Mouse (Mus musculus): ENCODE data around the gene Ces3b. TPM values are rescaled to one million over a fixed set of nuclear protein-coding genes. Genes with fewer than 3 reads are reported as not detected.
"Not testable (repeated sequence)": the region's sequence is repeated elsewhere in the genome, so short reads cannot be mapped to it uniquely, and the experiment has no call there.

The Ces3b gene
- polyA plus RNA-seq, 1 experiment, result not detected

GRCm38 (mm10) chr8:105077071-105077470, 6.5 kb upstream of the Ces3b start:
- Histone ChIP-seq H3K9me3 (no peaks in the 10 kb centered on the region), H3K27me3 (replicated peaks) (peaks cover 12% of the 10 kb centered on the region), H3K4me1 (no peaks in the 10 kb centered on the region), H3K4me3 (replicated peaks) (no peak overlapping the region), H3K36me3 (replicated peaks; ENCODE audit: low read length) (no peaks in the 10 kb centered on the region)
- no peak for TF ChIP-seq GATA1 (IDR thresholded peaks at IDR 0.05; ENCODE audit: borderline replicate concordance, low read length)
- no peak for TF ChIP-seq FLI1 (IDR thresholded peaks at IDR 0.05; ENCODE audit: low read length)

GRCm38 (mm10) chr8:105078591-105078990, 5.0 kb upstream of the Ces3b start:
- Histone ChIP-seq H3K4me3 (replicated peaks) (no peak overlapping the region), H3K4me1 (no peaks in the 10 kb centered on the region), H3K9me3 (no peaks in the 10 kb centered on the region), H3K27me3 (replicated peaks) (peaks cover 9% of the 10 kb centered on the region), H3K36me3 (replicated peaks; ENCODE audit: low read length) (no peaks in the 10 kb centered on the region)
- no peak for TF ChIP-seq GATA1 (IDR thresholded peaks at IDR 0.05; ENCODE audit: borderline replicate concordance, low read length)
- TF ChIP-seq FLI1 (IDR thresholded peaks at IDR 0.05; ENCODE audit: low read length), result no peak

GRCm38 (mm10) chr8:105080814-105081336, 2.7 kb upstream of the Ces3b start:
- Histone ChIP-seq H3K36me3 (replicated peaks; ENCODE audit: low read length) (no peaks in the 10 kb centered on the region), H3K27me3 (replicated peaks) (peaks cover 9% of the 10 kb centered on the region), H3K4me3 (replicated peaks) (no peak overlapping the region), H3K4me1 (no peaks in the 10 kb centered on the region), H3K9me3 (no peaks in the 10 kb centered on the region)
- TF ChIP-seq FLI1 (IDR thresholded peaks at IDR 0.05; ENCODE audit: low read length) (no peak), GATA1 (IDR thresholded peaks at IDR 0.05; ENCODE audit: borderline replicate concordance, low read length) (no peak)

- peaks cover 19% of the 10 kb centered on the region for H3K27me3 ChIP-seq (replicated peaks)
- not testable (repeated sequence) for H3K4me1 ChIP-seq; H3K36me3 ChIP-seq (replicated peaks; ENCODE audit: low read length); H3K4me3 ChIP-seq (replicated peaks); H3K9me3 ChIP-seq
These were observed 4.6 kb downstream of the Ces3b start for GRCm38 (mm10) chr8:105088166-105088565.

- H3K4me3 ChIP-seq (replicated peaks), result no peak overlapping the region
- no peaks in the 10 kb centered on the region for H3K36me3 ChIP-seq (replicated peaks; ENCODE audit: low read length)
- no peaks in the 10 kb centered on the region for H3K4me1 ChIP-seq
- TF ChIP-seq FLI1 (IDR thresholded peaks at IDR 0.05; ENCODE audit: low read length) (no peak), GATA1 (IDR thresholded peaks at IDR 0.05; ENCODE audit: borderline replicate concordance, low read length) (no peak)
- no peaks in the 10 kb centered on the region for H3K9me3 ChIP-seq
- H3K27me3 ChIP-seq (replicated peaks), result peaks cover 19% of the 10 kb centered on the region
These were observed 5.0 kb downstream of the Ces3b start for GRCm38 (mm10) chr8:105088581-105088980.

- Histone ChIP-seq H3K9me3 (no peaks in the 10 kb centered on the region), H3K4me1 (peaks cover 11% of the 10 kb centered on the region; the same call in 1 of the 2 replicates), H3K27me3 (replicated peaks) (peaks cover 12% of the 10 kb centered on the region), H3K36me3 (replicated peaks; ENCODE audit: low read length) (no peaks in the 10 kb centered on the region), H3K4me3 (replicated peaks) (no peak overlapping the region)
- no peak for TF ChIP-seq GATA1 (IDR thresholded peaks at IDR 0.05; ENCODE audit: borderline replicate concordance, low read length)
- TF ChIP-seq FLI1 (IDR thresholded peaks at IDR 0.05; ENCODE audit: low read length), result no peak
These were observed 10.4 kb downstream of the Ces3b start for GRCm38 (mm10) chr8:105093992-105094391.

GRCm38 (mm10) chr8:105102101-105102785, 18.7 kb downstream of the Ces3b start:
- not testable (repeated sequence) for H3K27me3 ChIP-seq (replicated peaks); H3K36me3 ChIP-seq (replicated peaks; ENCODE audit: low read length); H3K9me3 ChIP-seq

GRCm38 (mm10) chr8:105103701-105104100, 20.1 kb downstream of the Ces3b start:
- not testable (repeated sequence) for H3K27me3 ChIP-seq (replicated peaks); H3K4me1 ChIP-seq; H3K36me3 ChIP-seq (replicated peaks; ENCODE audit: low read length); H3K4me3 ChIP-seq (replicated peaks); H3K9me3 ChIP-seq

More at GRCm38 (mm10) chr8:105102101-105102785, 18.7 kb downstream of the Ces3b start:
- not testable (repeated sequence) for H3K4me1 ChIP-seq; H3K4me3 ChIP-seq (replicated peaks)

GRCm38 (mm10) chr8:105104220-105104619, 20.7 kb downstream of the Ces3b start:
- no peaks in the 10 kb centered on the region for H3K9me3 ChIP-seq
- no peak overlapping the region for H3K4me3 ChIP-seq (replicated peaks)
- H3K36me3 ChIP-seq (replicated peaks; ENCODE audit: low read length), result no peaks in the 10 kb centered on the region
- H3K27me3 ChIP-seq (replicated peaks), result peaks cover 2% of the 10 kb centered on the region
- H3K4me1 ChIP-seq, result no peaks in the 10 kb centered on the region
- TF ChIP-seq GATA1 (IDR thresholded peaks at IDR 0.05; ENCODE audit: borderline replicate concordance, low read length) (no peak), FLI1 (IDR thresholded peaks at IDR 0.05; ENCODE audit: low read length) (no peak)

GRCm38 (mm10) chr8:105129864-105130263, 46.3 kb downstream of the Ces3b start:
- H3K4me1 ChIP-seq, result peaks cover 12% of the 10 kb centered on the region
- TF ChIP-seq GATA1 (IDR thresholded peaks at IDR 0.05; ENCODE audit: borderline replicate concordance, low read length) (no peak), FLI1 (IDR thresholded peaks at IDR 0.05; ENCODE audit: low read length) (no peak)
- H3K4me3 ChIP-seq (replicated peaks), result no peak overlapping the region
- no peaks in the 10 kb centered on the region for H3K36me3 ChIP-seq (replicated peaks; ENCODE audit: low read length)
- peaks cover 28% of the 10 kb centered on the region for H3K27me3 ChIP-seq (replicated peaks)
- H3K9me3 ChIP-seq, result no peaks in the 10 kb centered on the region

GRCm38 (mm10) chr8:105131509-105131908, 48.0 kb downstream of the Ces3b start, which contains the start of gene Ces4a:
TSS of gene Ces4a (plus strand) at chr8:105131800.
- no peaks in the 10 kb centered on the region for H3K36me3 ChIP-seq (replicated peaks; ENCODE audit: low read length)
- no peak within 1 kb of the TSS for H3K4me3 ChIP-seq (replicated peaks)
- no peaks in the 10 kb centered on the region for H3K9me3 ChIP-seq
- no peak for TF ChIP-seq GATA1 (IDR thresholded peaks at IDR 0.05; ENCODE audit: borderline replicate concordance, low read length)
- no peak for TF ChIP-seq FLI1 (IDR thresholded peaks at IDR 0.05; ENCODE audit: low read length)
- H3K4me1 ChIP-seq, result peaks cover 7% of the 10 kb centered on the region
- H3K27me3 ChIP-seq (replicated peaks), result peaks cover 32% of the 10 kb centered on the region

Data from megakaryocyte, embryonic 14.5 days (primary cell).